Mouse (Mus musculus): ENCODE measurements around the gene Olfr51. TPM values are rescaled to one million over a fixed set of nuclear protein-coding genes. Genes with fewer than 3 reads are reported as not detected.
"Not testable (repeated sequence)": the region's sequence is repeated elsewhere in the genome, so short reads cannot be mapped to it uniquely, and the experiment has no call there.

Olfr51 gene
- polyA plus RNA-seq, 1 experiment from 2014 or later, result not detected

- H3K9me3 ChIP-seq, result peaks cover 2% of the 10 kb centered on the region; the same call in 1 of the 2 replicates
These were observed 32.6 kb downstream of the Olfr51 start for GRCm38 (mm10) chr11:51035951-51036350.

GRCm38 (mm10) chr11:51044776-51045175 is 41.4 kb downstream of the Olfr51 start:
- H3K27ac ChIP-seq; H3K4me3 ChIP-seq; H3K9me3 ChIP-seq; H3K27me3 ChIP-seq (ENCODE audit: insufficient read depth, poor library complexity, severe bottlenecking); H3K4me1 ChIP-seq (replicated peaks); H3K36me3 ChIP-seq; DNase-seq (ENCODE audit: low spot score): not testable (repeated sequence)
- 77% methylated on average over 3 of the region's 3 CpGs for WGBS

More at GRCm38 (mm10) chr11:51035951-51036350, 32.6 kb downstream of the Olfr51 start:
- WGBS, result 91% methylated on average over 2 of the region's 2 CpGs
- Histone ChIP-seq H3K36me3 (no peaks in the 10 kb centered on the region), H3K4me1 (replicated peaks) (no peaks in the 10 kb centered on the region), H3K27ac (no peak overlapping the region), H3K4me3 (no peak overlapping the region), H3K27me3 (ENCODE audit: insufficient read depth, poor library complexity, severe bottlenecking) (no peaks in the 10 kb centered on the region)
- no peak for DNase-seq (ENCODE audit: low spot score)

GRCm38 (mm10) chr11:51047809-51048208 is 44.4 kb downstream of the Olfr51 start, which contains the start of gene Olfr1375:
Olfr1375 (plus strand) TSS chr11:51048109.
- H3K36me3 ChIP-seq; H3K4me3 ChIP-seq; H3K27ac ChIP-seq; H3K27me3 ChIP-seq (ENCODE audit: insufficient read depth, poor library complexity, severe bottlenecking); H3K4me1 ChIP-seq (replicated peaks); DNase-seq (ENCODE audit: low spot score); H3K9me3 ChIP-seq: not testable (repeated sequence)
- 82% methylated on average over 3 of the region's 3 CpGs for WGBS

- Histone ChIP-seq H3K36me3 (no peaks in the 10 kb centered on the region), H3K27ac (no peak overlapping the region), H3K9me3 (no peaks in the 10 kb centered on the region), H3K27me3 (ENCODE audit: insufficient read depth, poor library complexity, severe bottlenecking) (no peaks in the 10 kb centered on the region), H3K4me3 (no peak overlapping the region), H3K4me1 (replicated peaks) (no peaks in the 10 kb centered on the region)
- WGBS, result 70% methylated on average over 2 of the region's 2 CpGs
- no peak for DNase-seq (ENCODE audit: low spot score)
These were observed 48.3 kb downstream of the Olfr51 start for GRCm38 (mm10) chr11:51051678-51052077.

GRCm38 (mm10) chr11:51053230-51053629 is 49.8 kb downstream of the Olfr51 start:
- no peaks in the 10 kb centered on the region for H3K9me3 ChIP-seq
- DNase-seq (ENCODE audit: low spot score), result no peak
- H3K27ac ChIP-seq, result no peak overlapping the region
- no peak overlapping the region for H3K4me3 ChIP-seq
- no peaks in the 10 kb centered on the region for H3K27me3 ChIP-seq (ENCODE audit: insufficient read depth, poor library complexity, severe bottlenecking)
- no peaks in the 10 kb centered on the region for H3K36me3 ChIP-seq
- no peaks in the 10 kb centered on the region for H3K4me1 ChIP-seq (replicated peaks)
- WGBS, result 58% methylated on average over 3 of the region's 3 CpGs

GRCm38 (mm10) chr11:51059151-51059571 is 55.8 kb downstream of the Olfr51 start, which contains the start of gene Zfp354a:
Zfp354a (plus strand) TSS chr11:51059257.
- peak within 1 kb of the TSS; percentile 94 for H3K27ac ChIP-seq
- peak; percentile 87 for DNase-seq (ENCODE audit: low spot score)
- WGBS, result under 1% methylated on average over 32 of the region's 32 CpGs
- H3K9me3 ChIP-seq, result no peaks in the 10 kb centered on the region
- H3K27me3 ChIP-seq (ENCODE audit: insufficient read depth, poor library complexity, severe bottlenecking), result no peaks in the 10 kb centered on the region
- H3K36me3 ChIP-seq, result peaks cover 29% of the 10 kb centered on the region
- peaks cover 11% of the 10 kb centered on the region for H3K4me1 ChIP-seq (replicated peaks)
- peak within 1 kb of the TSS; percentile 77 for H3K4me3 ChIP-seq

Other genes with a start within 250 kb of the Olfr51 start
- 24.6 and 28.6 TPM in 2 replicates for gene Zfp354c, start 175.9 kb upstream of the Olfr51 start, polyA plus RNA-seq (2016; fragmentation: Nextera tagmentation; extraction: Ambion mirVana)
- 0.45 and 0.94 TPM in 2 replicates for gene Zfp879, start 162.0 kb upstream of the Olfr51 start, polyA plus RNA-seq (2016; fragmentation: Nextera tagmentation; extraction: Ambion mirVana)
- not detected in 2 replicates for gene Grm6, start 152.9 kb upstream of the Olfr51 start, polyA plus RNA-seq (2016; fragmentation: Nextera tagmentation; extraction: Ambion mirVana)
- gene Zfp454, start 115.9 kb upstream of the Olfr51 start, polyA plus RNA-seq (2016; fragmentation: Nextera tagmentation; extraction: Ambion mirVana), result 11.9 and 12.8 TPM in 2 replicates
- gene Zfp2, start 87.4 kb upstream of the Olfr51 start, polyA plus RNA-seq (2016; fragmentation: Nextera tagmentation; extraction: Ambion mirVana), result 27.0 and 27.8 TPM in 2 replicates
- 0.88 and 1.1 TPM in 2 replicates for gene Zfp354b, start 72.0 kb upstream of the Olfr51 start, polyA plus RNA-seq (2016; fragmentation: Nextera tagmentation; extraction: Ambion mirVana)
- gene 4933414I15Rik, start 59.8 kb upstream of the Olfr51 start, polyA plus RNA-seq (2016; fragmentation: Nextera tagmentation; extraction: Ambion mirVana), result not detected in 2 replicates
- not detected in 2 replicates for gene Prop1, start 49.8 kb upstream of the Olfr51 start, polyA plus RNA-seq (2016; fragmentation: Nextera tagmentation; extraction: Ambion mirVana)
- not detected in 2 replicates for gene Olfr1378, start 37.1 kb upstream of the Olfr51 start, polyA plus RNA-seq (2016; fragmentation: Nextera tagmentation; extraction: Ambion mirVana)
- gene Olfr1377, start 21.6 kb upstream of the Olfr51 start, polyA plus RNA-seq (2016; fragmentation: Nextera tagmentation; extraction: Ambion mirVana), result not detected in 2 replicates
- not detected in 2 replicates for gene Olfr54, start 10.6 kb downstream of the Olfr51 start, polyA plus RNA-seq (2016; fragmentation: Nextera tagmentation; extraction: Ambion mirVana)
- gene Olfr1375, start 44.5 kb downstream of the Olfr51 start, polyA plus RNA-seq (2016; fragmentation: Nextera tagmentation; extraction: Ambion mirVana), result not detected in 2 replicates
- gene Zfp354a, start 55.7 kb downstream of the Olfr51 start, polyA plus RNA-seq (2016; fragmentation: Nextera tagmentation; extraction: Ambion mirVana), result 6.8 and 9.8 TPM in 2 replicates
- gene Gm12569, start 216.9 kb downstream of the Olfr51 start, polyA plus RNA-seq (2016; fragmentation: Nextera tagmentation; extraction: Ambion mirVana), result not detected in 2 replicates

All from hindbrain, embryonic 10.5 days (tissue).